Mouse (Mus musculus) intestine, embryonic 14.5 days (tissue): ENCODE data around the gene Gm17660. TPM values are rescaled to one million over a fixed set of nuclear protein-coding genes. Genes with fewer than 3 reads are reported as not detected.

Experiments used
- ATAC-seq: fragments of 200-750 bp; cut with Nextera tagmentation; replicated peaks from 2 replicates; pipeline ENCODE4 v1.8.0; 2017; ENCODE audit warnings: low read depth, moderate number of reproducible peaks, moderate TSS enrichment, moderate library complexity; ENCODE audit not compliant: low FRiP score, low TSS enrichment
- DNase-seq: peaks from one replicate; pipeline ENCODE4 v3.0.0-alpha.2; 2018; ENCODE audit warnings: low spot score
- H3K27ac ChIP-seq: fragments of 300-500 bp; sonication (generic); 2 replicates; pipeline ENCODE4 v1.5.1; 2014; ENCODE audit warnings: low read depth, mild to moderate bottlenecking, control low read depth
- H3K27me3 ChIP-seq: fragments of 300-500 bp; sonication (generic); replicated peaks from 2 replicates; pipeline ENCODE4 v1.6.1; 2014; ENCODE audit warnings: low read length, control low read depth; ENCODE audit not compliant: control insufficient read depth, insufficient read depth
- H3K36me3 ChIP-seq: fragments of 300-500 bp; sonication (generic); 2 replicates; pipeline ENCODE4 v1.6.1; 2014; ENCODE audit warnings: low read length, control low read depth; ENCODE audit not compliant: control insufficient read depth, insufficient read depth
- H3K4me1 ChIP-seq: fragments of 300-500 bp; sonication (generic); replicated peaks from 2 replicates; pipeline ENCODE4 v1.6.1; 2014; ENCODE audit warnings: low read length, control low read depth, mixed read lengths; ENCODE audit not compliant: control insufficient read depth, insufficient read depth
- H3K4me2 ChIP-seq: fragments of 300-500 bp; sonication (generic); 2 replicates; pipeline ENCODE4 v1.6.1; 2014; ENCODE audit warnings: low read length
- H3K4me3 ChIP-seq: fragments of 300-500 bp; sonication (generic); 2 replicates; pipeline ENCODE4 v1.5.1; 2014; ENCODE audit warnings: low read depth, low read length, control low read depth, mixed read lengths
- H3K9ac ChIP-seq: fragments of 300-500 bp; sonication (generic); 2 replicates; pipeline ENCODE4 v1.6.1; 2014; ENCODE audit warnings: mild to moderate bottlenecking, low read length
- H3K9me3 ChIP-seq: fragments of 300-500 bp; sonication (generic); 2 replicates; pipeline ENCODE4 v1.6.1; 2016; ENCODE audit warnings: low read length, control low read depth; ENCODE audit not compliant: control insufficient read depth
- WGBS: fragments of 180-500 bp; shearing (Covaris S2); extraction: QIAGEN DNeasy Blood & Tissue Kit; methylation state at CpG from one replicate; pipeline ENCODE4 v1.1.7; 2014; 5-methylcytosine and 5-hydroxymethylcytosine counted together
- polyA plus RNA-seq: library from polyadenylated mRNA; unstranded; fragments of >200 nt; fragmentation: Nextera tagmentation; extraction: Ambion mirVana; gene quantifications from 2 replicates; pipeline ENCODE4 v1.2.1, GENCODE M21; 2014

The Gm17660 gene
- polyA plus RNA-seq, 1 experiment from 2014 or later: not detected

DNA sequence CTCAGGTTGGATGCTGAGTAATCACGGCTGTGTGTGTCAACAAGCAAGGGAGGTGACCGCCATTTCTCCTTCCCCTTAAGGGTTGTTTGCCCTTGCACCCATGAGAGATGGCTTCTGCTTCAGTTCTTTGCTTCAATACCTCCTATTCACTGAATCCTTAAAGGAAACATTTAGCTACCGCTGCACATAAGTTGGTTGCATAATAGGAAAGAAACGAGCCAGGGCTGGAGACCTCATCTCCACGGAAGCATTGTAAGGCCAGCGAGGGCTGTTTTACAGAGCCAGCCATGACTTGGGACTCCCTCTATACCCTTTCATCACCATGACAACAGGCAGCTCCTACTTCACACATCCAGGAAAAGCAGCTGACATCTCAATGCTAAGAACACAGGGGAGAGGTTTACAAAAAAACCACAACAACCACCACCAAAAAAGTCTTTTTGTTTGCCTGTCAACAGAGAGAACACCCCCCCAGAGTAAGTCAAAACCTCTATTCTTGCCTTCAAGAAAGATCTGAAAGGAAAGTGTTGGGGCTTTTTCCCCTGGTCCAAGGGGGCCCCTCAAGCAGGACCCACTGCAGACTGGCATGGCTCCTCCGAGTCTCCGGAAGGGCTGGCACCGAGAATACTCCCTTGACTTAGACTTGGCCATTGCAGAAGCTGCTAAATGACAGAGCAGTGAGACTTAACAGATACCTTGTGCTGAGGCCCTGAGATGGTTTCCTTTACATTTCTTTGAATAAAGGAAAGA lies 32.9 kb upstream of the Gm17660 start:
- peaks cover 40% of the 10 kb centered on the region for H3K4me1 ChIP-seq

DNA sequence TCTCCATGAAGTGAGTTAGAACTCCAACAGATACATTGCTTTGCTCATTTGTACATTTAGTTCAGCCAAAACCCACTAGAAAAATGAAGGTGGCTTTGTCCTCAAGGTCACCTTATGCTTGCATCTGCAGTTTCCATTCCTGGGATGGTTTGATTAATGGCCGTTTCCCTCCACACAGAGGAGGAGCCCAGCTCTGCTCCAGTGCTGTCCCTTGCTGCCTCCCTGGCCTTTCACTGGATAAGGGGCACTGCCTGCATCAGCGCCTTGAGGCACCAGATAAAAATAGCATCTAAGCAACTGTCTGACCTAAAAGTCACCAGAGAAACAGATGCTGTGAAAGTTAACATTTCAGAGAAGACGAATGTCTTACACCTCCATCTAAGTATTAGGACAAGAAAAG lies 32.1 kb upstream of the Gm17660 start:
- peak overlapping the region; percentile 42 for H3K4me2 ChIP-seq
- H3K27ac ChIP-seq: peak overlapping the region; percentile 86
- no peak for DNase-seq
- H3K36me3 ChIP-seq: no peaks in the 10 kb centered on the region
- 33% methylated on average over 3 of the region's 3 CpGs for WGBS
- no peak for ATAC-seq
- H3K4me3 ChIP-seq: peak overlapping the region; percentile 20; the same call in 1 of the 2 replicates
- peak overlapping the region; percentile 29 for H3K9ac ChIP-seq
- H3K27me3 ChIP-seq: no peaks in the 10 kb centered on the region
- no peaks in the 10 kb centered on the region for H3K9me3 ChIP-seq
- H3K4me1 ChIP-seq: peaks cover 35% of the 10 kb centered on the region

More for the DNA sequence above, 32.9 kb upstream of the Gm17660 start:
- 36% methylated on average over 9 of the region's 9 CpGs for WGBS
- DNase-seq (no peak), ATAC-seq (no peak)
- Histone ChIP-seq H3K27me3 (no peaks in the 10 kb centered on the region), H3K27ac (peak overlapping the region; percentile 86), H3K4me3 (peak overlapping the region; percentile 24; the same call in 1 of the 2 replicates), H3K9me3 (no peaks in the 10 kb centered on the region), H3K36me3 (no peaks in the 10 kb centered on the region), H3K4me2 (peak overlapping the region; percentile 49), H3K9ac (peak overlapping the region; percentile 36; the same call in 1 of the 2 replicates)

DNA sequence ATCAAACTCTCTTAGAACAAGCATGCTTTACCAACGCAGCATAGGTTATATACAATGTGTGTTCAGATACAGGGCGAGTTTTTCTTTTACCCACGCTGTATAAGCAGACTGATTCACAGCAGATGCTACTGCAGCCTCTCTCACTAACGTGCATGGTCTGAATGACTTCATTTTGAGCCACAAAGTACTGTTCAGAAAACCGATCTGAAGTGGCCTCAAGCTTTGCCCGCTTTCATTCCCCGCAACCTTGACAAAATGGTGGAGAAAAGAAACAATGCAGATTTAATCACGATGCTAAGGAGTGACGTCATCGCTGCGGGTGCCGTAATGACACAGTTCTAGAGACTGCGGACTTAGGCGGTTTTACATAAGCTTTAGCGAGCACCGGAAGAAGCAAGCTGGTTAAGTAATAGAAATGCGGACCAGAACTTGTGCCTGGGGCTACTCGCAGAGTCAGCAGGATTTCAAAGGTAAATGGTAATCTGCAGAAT lies 31.5 kb upstream of the Gm17660 start:
- peak; percentile 57; the same call in 1 of the 2 replicates for ATAC-seq
- H3K4me1 ChIP-seq: peaks cover 36% of the 10 kb centered on the region
- peak; percentile 72 for DNase-seq

DNA sequence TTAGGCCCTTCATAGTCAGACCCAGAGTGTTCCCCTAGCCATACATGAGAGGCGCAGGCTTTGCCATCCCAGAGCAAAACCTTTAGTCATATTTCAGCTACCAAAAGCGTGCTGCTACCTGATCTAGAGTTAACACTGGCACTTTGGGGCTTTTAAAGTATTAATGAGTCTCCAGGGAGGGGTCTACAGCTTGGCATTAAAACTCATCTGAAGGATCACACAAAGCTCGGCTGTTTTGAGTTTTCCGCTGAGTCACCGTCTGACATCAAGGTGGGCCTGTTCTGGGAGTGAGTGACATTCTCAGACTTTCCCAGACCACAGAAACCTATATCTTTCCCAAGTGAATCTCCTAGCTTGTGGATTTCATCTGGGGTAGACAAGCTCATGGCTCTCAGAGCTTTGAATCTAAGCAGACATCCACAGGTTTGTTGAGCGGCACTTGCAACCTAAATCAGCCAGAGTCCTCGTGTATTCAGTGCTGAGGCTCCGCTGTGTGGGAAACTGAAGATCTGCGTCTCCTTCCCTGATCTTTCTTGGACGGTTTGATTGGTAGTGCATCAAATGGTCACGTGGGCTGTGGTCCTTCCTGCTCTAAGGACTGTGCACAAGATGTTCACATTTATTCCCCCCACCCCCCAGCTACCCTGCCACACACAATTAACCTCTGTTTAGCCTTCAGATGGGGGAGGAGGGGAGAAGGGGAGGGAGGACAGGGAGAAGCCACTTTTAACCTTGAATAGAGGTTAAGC lies 30.9 kb upstream of the Gm17660 start:
- Histone ChIP-seq H3K27ac (peak overlapping the region; percentile 86), H3K9ac (peak overlapping the region; percentile 23; the same call in 1 of the 2 replicates), H3K4me3 (peak overlapping the region; percentile 20; the same call in 1 of the 2 replicates), H3K27me3 (no peaks in the 10 kb centered on the region), H3K4me2 (peak overlapping the region; percentile 42), H3K4me1 (peaks cover 39% of the 10 kb centered on the region), H3K9me3 (no peaks in the 10 kb centered on the region), H3K36me3 (no peaks in the 10 kb centered on the region)
- DNase-seq (peak; percentile 64), ATAC-seq (peak; percentile 37; the same call in 1 of the 2 replicates)
- WGBS: 45% methylated on average over 11 of the region's 11 CpGs

More for the DNA sequence above, 31.5 kb upstream of the Gm17660 start:
- 25% methylated on average over 18 of the region's 18 CpGs for WGBS
- no peaks in the 10 kb centered on the region for H3K36me3 ChIP-seq
- peak overlapping the region; percentile 86 for H3K27ac ChIP-seq
- no peaks in the 10 kb centered on the region for H3K9me3 ChIP-seq
- peak overlapping the region; percentile 29 for H3K9ac ChIP-seq
- H3K4me3 ChIP-seq: peak overlapping the region; percentile 20
- peak overlapping the region; percentile 42 for H3K4me2 ChIP-seq
- H3K27me3 ChIP-seq: no peaks in the 10 kb centered on the region

DNA sequence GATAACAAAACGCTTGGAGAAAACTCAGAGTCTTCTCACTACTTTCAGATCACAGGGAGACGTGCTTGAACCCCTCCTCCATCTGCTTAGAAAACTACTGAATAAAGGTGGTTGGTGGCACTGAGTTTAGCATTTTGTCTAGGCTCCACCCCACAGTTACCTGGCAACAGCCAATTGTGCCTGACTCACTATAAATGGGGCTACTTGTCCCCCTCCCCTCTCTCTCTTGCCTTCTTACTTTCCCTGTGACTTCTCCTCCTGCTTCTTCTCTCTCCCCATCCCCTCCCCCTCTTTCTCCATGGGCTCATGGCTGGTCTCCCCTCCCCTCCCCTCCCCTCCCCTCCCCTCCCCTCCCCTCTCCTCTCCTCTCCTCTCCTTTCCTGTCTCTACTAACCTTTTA lies 26.7 kb upstream of the Gm17660 start:
- DNase-seq (no peak), ATAC-seq (no peak)
- Histone ChIP-seq H3K9ac (no peak overlapping the region), H3K4me2 (no peak overlapping the region), H3K27me3 (no peaks in the 10 kb centered on the region), H3K9me3 (no peaks in the 10 kb centered on the region), H3K4me3 (no peak overlapping the region), H3K36me3 (no peaks in the 10 kb centered on the region), H3K4me1 (peaks cover 28% of the 10 kb centered on the region), H3K27ac (no peak overlapping the region)
- 73% methylated on average over 2 of the region's 2 CpGs for WGBS

DNA sequence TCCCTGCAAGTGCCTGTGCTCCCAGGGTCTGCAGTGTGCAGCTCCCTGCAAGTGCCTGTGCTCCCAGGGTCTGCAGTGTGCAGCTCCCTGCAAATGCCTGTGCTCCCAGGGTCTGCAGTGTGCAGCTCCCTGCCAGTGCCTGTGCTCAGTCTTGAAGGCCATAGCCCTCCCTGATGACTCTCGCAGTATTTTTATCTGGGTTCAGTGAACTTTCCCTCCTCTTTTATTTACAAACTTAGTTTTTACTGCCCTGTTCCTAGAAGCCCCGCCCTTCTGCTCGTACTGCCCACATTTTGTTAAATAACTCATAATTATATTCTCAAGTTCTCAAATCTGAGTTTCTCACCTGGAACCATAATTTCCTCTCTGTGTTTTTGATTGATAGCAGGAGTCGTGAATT lies 25.8 kb upstream of the Gm17660 start:
- no peak overlapping the region for H3K4me3 ChIP-seq
- H3K4me1 ChIP-seq: peaks cover 18% of the 10 kb centered on the region
- no peak for DNase-seq
- H3K9me3 ChIP-seq: no peaks in the 10 kb centered on the region
- H3K27ac ChIP-seq: no peak overlapping the region
- no peak overlapping the region for H3K4me2 ChIP-seq
- no peaks in the 10 kb centered on the region for H3K36me3 ChIP-seq
- no peak for ATAC-seq
- 48% methylated on average over 4 of the region's 4 CpGs for WGBS
- no peaks in the 10 kb centered on the region for H3K27me3 ChIP-seq
- H3K9ac ChIP-seq: no peak overlapping the region

DNA sequence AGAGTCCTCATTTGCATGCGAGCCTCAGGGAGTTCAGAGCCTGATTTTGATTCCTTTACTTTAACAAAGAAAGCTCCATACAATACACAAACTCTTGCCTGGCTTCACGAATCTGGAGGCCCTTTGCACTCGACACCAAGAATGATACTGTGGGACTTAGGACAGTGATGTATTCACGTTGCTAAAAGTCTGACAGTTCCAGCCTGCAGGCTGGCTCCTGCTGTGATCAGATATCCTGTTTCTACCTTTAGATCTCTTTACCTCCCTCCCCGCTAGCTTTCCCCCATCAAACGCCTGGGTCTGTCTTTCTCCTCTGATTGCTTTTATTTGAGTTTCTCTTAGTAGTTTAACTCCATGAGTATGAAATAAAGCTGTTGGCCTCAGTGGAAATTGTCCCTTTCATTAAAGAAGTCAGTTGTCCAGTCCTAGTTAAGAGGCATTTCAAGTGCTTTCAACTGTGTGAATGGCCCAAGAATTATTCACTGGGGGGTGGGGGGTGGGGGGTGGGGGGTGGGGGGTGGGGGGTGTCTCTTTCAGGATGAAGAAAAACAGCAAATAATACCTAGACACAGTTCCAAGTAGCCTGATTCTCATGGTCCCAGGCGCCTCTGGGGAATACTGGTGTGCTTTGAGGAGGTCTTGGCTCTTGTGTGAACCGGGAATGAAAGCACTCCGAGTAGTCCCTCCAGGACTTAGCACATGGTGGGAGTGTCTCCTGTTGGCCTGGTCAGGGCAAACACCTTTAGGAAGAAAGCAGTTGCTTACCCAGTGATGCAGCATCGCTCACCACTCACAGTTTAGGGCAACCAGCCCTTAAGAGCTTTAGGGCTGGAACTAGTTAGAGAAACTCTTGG lies 24.5 kb upstream of the Gm17660 start:
- H3K27ac ChIP-seq: no peak overlapping the region

More for the DNA sequence above, 24.5 kb upstream of the Gm17660 start:
- H3K9me3 ChIP-seq: no peaks in the 10 kb centered on the region
- ATAC-seq (no peak), DNase-seq (no peak)
- no peak overlapping the region for H3K4me2 ChIP-seq
- H3K36me3 ChIP-seq: no peaks in the 10 kb centered on the region
- no peak overlapping the region for H3K4me3 ChIP-seq
- peaks cover 15% of the 10 kb centered on the region for H3K4me1 ChIP-seq
- no peaks in the 10 kb centered on the region for H3K27me3 ChIP-seq
- 33% methylated on average over 10 of the region's 10 CpGs for WGBS
- H3K9ac ChIP-seq: no peak overlapping the region
